Mouse (Mus musculus) cerebellum, adult 2 months (tissue): ENCODE measurements around the gene En1.

ENCODE experiments used
- CTCF ChIP-seq: fragments of 200-500 bp; IDR thresholded peaks from 2 replicates; pipeline ENCODE4 v1.5.1; 2011; ENCODE audit warnings: low read depth, mild to moderate bottlenecking, control low read depth, low read length, moderate library complexity, borderline replicate concordance; ENCODE audit not compliant: insufficient read depth
- POLR2A ChIP-seq: fragments of 200-500 bp; IDR thresholded peaks from 2 replicates; pipeline ENCODE4 v1.6.1; 2011; ENCODE audit warnings: low read length, control low read depth, borderline replicate concordance; ENCODE audit not compliant: insufficient read depth

DNA sequence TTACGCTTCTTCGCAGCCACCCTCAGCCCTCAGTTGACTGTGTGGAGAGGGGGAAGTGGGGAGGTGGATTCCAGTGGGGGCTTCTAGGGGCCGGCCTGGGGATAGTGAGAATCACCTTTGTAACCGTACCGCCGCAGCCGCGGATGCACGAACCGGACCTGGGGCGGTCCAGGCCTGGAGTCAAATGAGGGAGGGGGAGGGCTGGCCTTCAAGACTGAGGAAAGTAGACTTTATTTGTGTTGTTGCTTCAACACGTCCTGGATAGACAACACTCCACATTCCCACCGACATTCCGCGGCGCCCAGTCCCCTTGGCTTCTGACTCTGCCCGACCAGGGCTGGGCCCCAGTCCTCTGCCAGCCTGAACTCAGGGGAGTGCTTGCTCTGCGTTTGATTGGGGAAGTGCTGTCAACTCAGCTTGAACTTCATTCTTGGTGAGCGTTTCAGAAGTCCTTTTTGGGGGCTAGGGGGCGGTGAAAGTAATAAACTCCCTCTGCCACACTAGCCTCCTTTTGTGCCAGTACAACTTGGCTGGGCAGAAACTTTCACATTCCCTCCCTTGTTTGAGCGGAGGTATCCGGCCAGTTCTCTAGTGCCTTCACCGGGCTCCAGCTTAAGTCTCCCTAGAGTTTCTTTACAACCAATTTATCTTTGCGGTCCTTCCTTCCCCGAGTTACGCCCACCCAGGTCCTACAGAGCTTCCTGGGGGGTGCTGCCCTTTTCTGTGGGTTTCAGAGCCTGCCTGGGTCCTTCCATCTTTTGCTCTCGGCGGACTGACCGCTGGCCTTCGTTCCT is 12.3 kb downstream of the En1 start:
- TF ChIP-seq POLR2A (no peak), CTCF (no peak)
